19 mouse cellular contexts compared by ENCODE assay signal in genomic region chr12:91582362-91583002, GRCm38 (mm10). TPM values are rescaled to one million over a fixed set of nuclear protein-coding genes. Genes with fewer than 3 reads are reported as not detected.
DNase-seq lines count a peak whose midpoint lies in the region; ATAC-seq lines count a peak whose summit lies in the region.
"Had no signal": no experiment of that assay in that cellular context is flagged by ENCODE, and none has a peak within 500 bp of the region (broad histone marks: within the 10 kb centered on the region; RNA-seq: fewer than 3 reads in every experiment).

No protein-coding gene starts in this region.

- no peak overlapping the region for H3K9ac ChIP-seq in forebrain, embryonic 11.5 days (ENCODE audit: low read length)
- no peak overlapping the region for H3K9ac ChIP-seq in midbrain, embryonic 16.5 days (ENCODE audit: low read depth, low read length)
- H3K9ac ChIP-seq in midbrain, embryonic 15.5 days = no peak overlapping the region
- no peak overlapping the region for H3K9ac ChIP-seq in forebrain, embryonic 14.5 days (ENCODE audit: low read length)

- peaks cover 5% of the 10 kb centered on the region for H3K36me3 ChIP-seq in forebrain, embryonic 11.5 days (ENCODE audit: control insufficient read depth, insufficient read depth, low read length)
- peaks cover 90% of the 10 kb centered on the region for H3K36me3 ChIP-seq in forebrain, embryonic 10.5 days (replicated peaks)
- no peaks in the 10 kb centered on the region for H3K36me3 ChIP-seq in midbrain, embryonic 16.5 days (ENCODE audit: control insufficient read depth, insufficient read depth, low read length)
- peaks cover 11% of the 10 kb centered on the region for H3K36me3 ChIP-seq in midbrain, embryonic 15.5 days (replicated peaks)
- H3K36me3 ChIP-seq in forebrain, embryonic 14.5 days (ENCODE audit: control insufficient read depth, insufficient read depth, low read length) = peaks cover 53% of the 10 kb centered on the region

- no peak for DNase-seq in forebrain, embryonic 11.5 days (ENCODE audit: low spot score)
- no peak for DNase-seq in forebrain, embryonic 10.5 days (ENCODE audit: extremely low spot score, low spot score)
- DNase-seq in forebrain, embryonic 14.5 days (ENCODE audit: low spot score) = no peak
- DNase-seq in cerebellum, postnatal 4 days (ENCODE audit: low spot score in 2 of 2) = no peak
- no peak for DNase-seq in layer of hippocampus, adult 8-10 months (ENCODE audit: low spot score in 2 of 2)
- DNase-seq in natural killer cell, adult 2 months (ENCODE audit: low spot score in 2 of 2) = no peak
- DNase-seq: adrenal gland, adult 2 months; cerebellum, adult 8-10 months; heart, adult 11 months; heart, postnatal 10 days; kidney, adult 8-10 months; kidney, postnatal 4 days; lung, postnatal 4 days; thymus, postnatal 36 days had no signal

- peak; percentile 32 for ATAC-seq in forebrain, embryonic 11.5 days (replicated peaks; ENCODE audit: low FRiP score)
- ATAC-seq in midbrain, embryonic 16.5 days = 0 out of 2 replicates have a peak, but pooled peaks have one; percentile 39
- ATAC-seq in midbrain, embryonic 15.5 days (replicated peaks) = no peak
- ATAC-seq in forebrain, embryonic 14.5 days = peak; percentile 35
- ATAC-seq: hindbrain, embryonic 16.5 days had no signal

- H3K4me3 ChIP-seq in forebrain, embryonic 11.5 days (ENCODE audit: low read depth, low read length) = no peak overlapping the region
- no peak overlapping the region for H3K4me3 ChIP-seq in forebrain, embryonic 10.5 days
- H3K4me3 ChIP-seq in midbrain, embryonic 16.5 days (ENCODE audit: low read depth, low read length) = no peak overlapping the region
- no peak overlapping the region for H3K4me3 ChIP-seq in midbrain, embryonic 15.5 days
- H3K4me3 ChIP-seq in forebrain, embryonic 14.5 days (ENCODE audit: low read depth, low read length) = no peak overlapping the region
- H3K4me3 ChIP-seq: left cerebral cortex, adult 2 months had no signal

- H3K27me3 ChIP-seq in forebrain, embryonic 11.5 days (ENCODE audit: control insufficient read depth, insufficient read depth, low read length) = no peaks in the 10 kb centered on the region
- H3K27me3 ChIP-seq in forebrain, embryonic 10.5 days (ENCODE audit: poor library complexity, severe bottlenecking) = no peaks in the 10 kb centered on the region
- no peaks in the 10 kb centered on the region for H3K27me3 ChIP-seq in midbrain, embryonic 16.5 days (ENCODE audit: control insufficient read depth, insufficient read depth, low read depth, low read length)
- H3K27me3 ChIP-seq in midbrain, embryonic 15.5 days (replicated peaks) = no peaks in the 10 kb centered on the region
- H3K27me3 ChIP-seq in forebrain, embryonic 14.5 days (replicated peaks; ENCODE audit: control insufficient read depth, insufficient read depth, low read length) = no peaks in the 10 kb centered on the region

- no peak overlapping the region for H3K27ac ChIP-seq in forebrain, embryonic 11.5 days (ENCODE audit: low read depth, low read length)
- H3K27ac ChIP-seq in forebrain, embryonic 10.5 days = no peak overlapping the region
- no peak overlapping the region for H3K27ac ChIP-seq in midbrain, embryonic 16.5 days (ENCODE audit: low read length)
- no peak overlapping the region for H3K27ac ChIP-seq in midbrain, embryonic 15.5 days
- no peak overlapping the region for H3K27ac ChIP-seq in forebrain, embryonic 14.5 days (ENCODE audit: low read depth, low read length)
- H3K27ac ChIP-seq: left cerebral cortex, adult 2 months; stomach, postnatal 0 days had no signal

- no peak overlapping the region for H3K4me2 ChIP-seq in forebrain, embryonic 11.5 days (ENCODE audit: low read depth, low read length, severe bottlenecking)
- H3K4me2 ChIP-seq in midbrain, embryonic 16.5 days (ENCODE audit: low read length) = no peak overlapping the region
- no peak overlapping the region for H3K4me2 ChIP-seq in midbrain, embryonic 15.5 days
- no peak overlapping the region for H3K4me2 ChIP-seq in forebrain, embryonic 14.5 days (ENCODE audit: low read length)

- H3K9me3 ChIP-seq in forebrain, embryonic 11.5 days (ENCODE audit: control insufficient read depth, low read length) = no peaks in the 10 kb centered on the region
- peaks cover 3% of the 10 kb centered on the region; the same call in 1 of the 2 replicates for H3K9me3 ChIP-seq in forebrain, embryonic 10.5 days
- H3K9me3 ChIP-seq in midbrain, embryonic 16.5 days (replicated peaks; ENCODE audit: control insufficient read depth, low read length, poor library complexity, severe bottlenecking) = no peaks in the 10 kb centered on the region
- H3K9me3 ChIP-seq in midbrain, embryonic 15.5 days = no peaks in the 10 kb centered on the region
- no peaks in the 10 kb centered on the region for H3K9me3 ChIP-seq in forebrain, embryonic 14.5 days (replicated peaks; ENCODE audit: control insufficient read depth, low read length)

- 65% methylated on average over 6 of the region's 6 CpGs for WGBS in forebrain, embryonic 11.5 days
- WGBS in forebrain, embryonic 10.5 days = 83% methylated on average over 6 of the region's 6 CpGs
- WGBS in midbrain, embryonic 16.5 days = 51% methylated on average over 6 of the region's 6 CpGs
- 48% methylated on average over 6 of the region's 6 CpGs for WGBS in midbrain, embryonic 15.5 days
- WGBS in forebrain, embryonic 14.5 days = 35% methylated on average over 6 of the region's 6 CpGs

- peaks cover 4% of the 10 kb centered on the region; the same call in 1 of the 2 replicates for H3K4me1 ChIP-seq in forebrain, embryonic 11.5 days (replicated peaks; ENCODE audit: control insufficient read depth, insufficient read depth, low read length)
- H3K4me1 ChIP-seq in forebrain, embryonic 10.5 days = peaks cover 37% of the 10 kb centered on the region
- peaks cover 27% of the 10 kb centered on the region for H3K4me1 ChIP-seq in midbrain, embryonic 16.5 days (ENCODE audit: control insufficient read depth, insufficient read depth, low read length)
- peaks cover 35% of the 10 kb centered on the region for H3K4me1 ChIP-seq in midbrain, embryonic 15.5 days
- H3K4me1 ChIP-seq in forebrain, embryonic 14.5 days (ENCODE audit: control insufficient read depth, insufficient read depth, low read length) = peaks cover 21% of the 10 kb centered on the region

RNA-seq across cellular contexts. Expression of gene Gtf2a1, which starts 7.8 kb away (rescaled TPM):
- polyA plus RNA-seq in forebrain, embryonic 11.5 days (2014; fragmentation: Nextera tagmentation; extraction: Ambion mirVana) = 45.5 and 47.9 TPM in 2 replicates
- polyA plus RNA-seq in forebrain, embryonic 10.5 days (2016; fragmentation: Nextera tagmentation; extraction: Ambion mirVana) = 67.1 and 68.5 TPM in 2 replicates
- 68.0 and 72.2 TPM in 2 replicates for polyA plus RNA-seq in midbrain, embryonic 16.5 days (2015; fragmentation: Nextera tagmentation; extraction: Ambion mirVana)
- 60.5 and 65.8 TPM in 2 replicates for polyA plus RNA-seq in midbrain, embryonic 15.5 days (2015; fragmentation: Nextera tagmentation; extraction: Ambion mirVana)
- 50.7 and 50.8 TPM in 2 replicates for polyA plus RNA-seq in forebrain, embryonic 14.5 days (2014; fragmentation: Nextera tagmentation; extraction: Ambion mirVana)
- total RNA-seq in layer of hippocampus, adult 8-10 months (2022) = 10 to 100 TPM; 51.2 to 64.0 (median 55.6) TPM
